Mouse (Mus musculus) monocyte, adult 2 months (primary cell): ENCODE results near the gene Polr2j.
A peak's percentile ranks its signal among the peaks of the same experiment; 100 is the strongest.
"Not testable (repeated sequence)": the region's sequence is repeated elsewhere in the genome, so short reads cannot be mapped to it uniquely, and the experiment has no call there.

Experiments used
- DNase-seq, 2 experiments: peaks; one replicate each; pipeline ENCODE4 v3.0.0; 2022; ENCODE audit warnings: low spot score in 2 of 2, low read depth in 1 of 2

Polr2j gene

GRCm38 (mm10) chr5:136104511-136104910 is 11.9 kb upstream of the Polr2j start:
- peak; percentile 30 to 34 for DNase-seq

DNA sequence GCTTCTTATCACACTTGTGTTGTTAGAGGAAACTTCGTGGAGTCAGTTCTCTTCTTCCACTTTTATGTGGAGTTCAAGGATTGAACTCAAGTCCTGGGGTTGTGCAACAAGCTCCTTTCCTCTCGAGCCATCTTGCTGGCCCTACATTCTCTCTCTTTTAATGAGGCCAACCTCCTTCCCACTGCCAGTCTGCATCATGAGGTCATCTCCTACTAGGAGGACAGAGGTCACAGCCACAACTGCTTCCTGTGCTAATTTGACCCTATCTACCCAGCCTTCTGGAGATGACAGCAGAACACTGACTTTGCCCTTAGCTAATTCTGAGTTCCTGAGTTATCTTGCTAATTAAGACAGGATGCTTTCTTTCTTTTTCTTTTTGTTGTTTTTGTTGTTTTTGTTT is 7.9 kb upstream of the Polr2j start:
- DNase-seq = no peak

DNA sequence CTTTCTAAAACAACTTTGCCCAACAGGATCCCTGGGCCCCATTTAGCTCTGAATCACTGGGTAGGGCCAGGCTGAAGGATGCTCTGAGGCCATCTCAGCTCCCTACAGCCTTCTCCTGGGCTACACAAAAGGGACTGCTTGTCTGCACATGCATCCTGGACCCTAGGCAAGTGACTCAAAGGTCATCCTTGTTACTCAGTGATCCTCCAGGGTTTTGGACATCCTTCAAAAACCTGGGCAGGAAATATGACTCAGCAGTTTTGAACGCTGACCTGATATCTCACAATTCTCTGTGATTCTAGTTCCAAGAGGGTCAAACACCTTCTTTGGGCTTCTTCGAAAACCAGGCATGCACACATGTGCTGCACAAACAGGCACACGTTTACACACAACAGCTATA is 7.4 kb upstream of the Polr2j start:
- DNase-seq = no peak

DNA sequence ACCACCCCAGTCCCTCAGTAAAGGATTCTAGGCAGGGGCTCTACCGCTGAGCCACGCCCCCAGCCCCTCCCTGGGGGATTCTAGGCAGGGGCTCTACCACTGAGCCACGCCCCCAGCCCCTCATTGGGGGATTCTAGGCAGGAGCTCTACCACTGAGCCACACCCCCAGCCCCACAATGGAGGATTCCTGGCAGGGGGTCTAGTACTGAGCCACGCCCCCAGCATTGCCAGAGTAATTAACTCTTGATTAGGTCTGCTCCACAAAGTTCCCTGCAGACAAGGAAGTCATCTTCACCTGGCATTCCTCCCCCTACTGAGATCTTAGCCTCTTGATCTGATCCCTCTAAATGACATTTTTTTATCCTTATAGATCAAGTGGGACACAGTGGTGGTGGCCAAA is 2.9 kb upstream of the Polr2j start:
- DNase-seq = not testable (repeated sequence)

DNA sequence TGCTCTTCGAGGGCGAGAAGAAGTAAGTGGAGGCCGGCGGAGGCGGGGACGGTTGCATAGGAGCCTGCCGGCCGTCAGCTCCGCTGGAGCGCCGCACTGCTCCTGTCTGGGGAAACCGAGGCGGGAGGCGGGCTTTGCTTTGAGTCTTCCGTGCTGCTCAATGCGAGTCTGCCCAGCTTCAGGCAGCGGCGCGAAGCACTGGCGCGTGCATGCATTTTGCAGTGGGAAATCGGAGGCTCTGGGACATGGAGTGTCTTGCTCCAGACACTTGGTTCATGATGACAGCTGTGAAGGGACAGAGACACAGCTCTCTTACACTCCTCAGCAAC is 317 bp downstream of the Polr2j start:
- no peak for DNase-seq

GRCm38 (mm10) chr5:136122165-136122564 is 5.7 kb downstream of the Polr2j start:
- no peak for DNase-seq

DNA sequence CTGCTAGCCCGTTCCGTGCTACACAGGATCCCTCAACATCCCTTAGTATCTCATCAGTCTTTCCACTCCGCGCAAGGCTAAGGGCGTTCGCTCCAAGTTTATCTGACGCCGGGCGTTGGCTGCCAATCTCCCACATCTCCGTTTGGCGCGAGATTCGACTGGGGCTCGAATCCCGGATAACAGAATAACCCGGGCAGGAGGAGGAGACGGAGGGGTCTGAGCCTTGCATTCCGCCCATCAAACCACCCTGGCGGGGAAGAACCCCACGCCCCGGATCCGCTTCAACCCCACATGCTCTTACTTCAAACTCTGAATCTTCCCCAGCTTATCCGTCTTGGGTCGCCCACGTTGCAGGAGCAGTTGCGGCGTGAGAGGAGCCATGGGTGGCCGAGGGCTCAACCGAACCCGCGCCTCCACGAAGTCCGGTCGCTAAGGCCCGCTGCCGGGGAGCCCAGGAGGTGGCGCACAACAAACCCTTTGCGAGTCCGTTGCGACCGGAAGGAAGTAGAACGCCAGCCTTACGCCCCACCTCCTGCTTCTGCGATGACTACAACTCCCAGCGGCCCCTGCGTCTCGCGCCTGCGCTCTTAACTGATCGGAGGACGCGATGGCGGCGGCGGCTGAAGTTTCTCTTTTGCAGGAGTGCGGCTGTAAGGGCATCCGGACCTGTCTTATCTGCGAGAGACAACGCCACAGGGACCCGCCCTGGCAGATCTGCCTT is 19.3 kb downstream of the Polr2j start, which contains the start of the genes Lrwd1 and Alkbh4:
Gene Lrwd1, minus strand, starts transcription at position 504 of the 721 bp plus-strand sequence.
Gene Alkbh4, plus strand, starts transcription at position 576 of the 721 bp plus-strand sequence.
- DNase-seq = peak; percentile 91

DNA sequence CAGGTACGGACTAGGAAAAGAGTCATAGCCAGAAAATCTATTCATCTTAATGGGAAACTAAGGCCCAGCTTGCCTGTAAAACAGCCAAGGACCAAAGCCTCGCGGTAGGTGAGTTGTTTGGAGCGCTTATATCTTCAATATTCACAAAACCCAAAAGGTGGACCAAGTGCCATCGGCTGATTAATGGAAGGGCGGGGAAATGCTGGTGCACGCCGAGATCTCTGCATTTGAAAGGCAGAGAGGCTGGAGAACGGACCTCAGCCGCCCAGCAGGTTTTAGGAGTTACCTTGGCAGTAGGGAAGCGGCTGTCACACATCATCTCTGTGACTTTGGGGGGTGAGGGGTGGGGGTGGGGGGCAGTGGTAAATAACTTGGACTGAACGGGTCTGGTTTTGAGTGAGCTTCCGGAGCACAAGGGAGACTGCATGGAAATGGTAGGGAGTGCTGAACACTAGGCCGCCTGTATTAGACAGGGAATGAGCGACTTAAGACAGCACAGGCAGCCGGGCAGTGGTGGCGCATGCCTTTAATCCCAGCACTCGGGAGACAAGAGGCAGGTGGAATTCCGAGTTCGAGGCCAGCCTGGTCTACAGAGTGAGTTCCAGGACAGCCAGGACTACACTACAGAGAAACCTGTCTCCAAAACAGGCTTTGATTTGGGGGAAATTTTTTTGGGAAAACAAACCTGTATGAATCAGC is 20.0 kb downstream of the Polr2j start:
- no peak for DNase-seq

DNA sequence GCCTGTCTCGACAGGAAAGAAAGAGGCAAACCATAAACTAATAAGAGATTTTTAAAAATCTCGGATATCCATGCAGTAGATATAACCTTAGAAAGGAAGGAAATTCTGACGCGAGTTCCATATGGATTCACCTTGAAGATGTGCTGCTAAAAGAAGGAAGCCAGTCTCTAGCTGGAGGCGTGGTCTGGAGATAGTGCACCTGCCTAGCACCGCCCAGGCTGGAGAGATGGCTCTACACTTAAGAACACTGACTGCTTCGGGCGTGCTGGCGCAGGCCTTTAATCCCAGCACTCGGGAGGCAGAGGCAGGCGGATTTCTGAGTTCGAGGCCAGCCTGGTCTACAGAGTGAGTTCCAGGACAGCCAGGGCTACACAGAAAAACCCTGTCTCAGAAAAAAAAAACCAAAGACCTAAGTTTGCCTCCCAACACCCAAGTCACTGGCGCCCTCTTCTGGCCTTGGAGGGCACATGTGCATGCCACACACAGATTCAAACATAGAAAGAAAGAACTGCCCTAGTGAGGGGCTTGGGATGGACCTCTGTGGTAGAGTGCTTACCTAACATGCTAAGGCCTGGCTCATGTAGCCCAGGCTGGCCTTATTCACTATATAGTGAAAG is 21.3 kb downstream of the Polr2j start:
- peak in 1 of 2 experiments; percentile 52 for DNase-seq

DNA sequence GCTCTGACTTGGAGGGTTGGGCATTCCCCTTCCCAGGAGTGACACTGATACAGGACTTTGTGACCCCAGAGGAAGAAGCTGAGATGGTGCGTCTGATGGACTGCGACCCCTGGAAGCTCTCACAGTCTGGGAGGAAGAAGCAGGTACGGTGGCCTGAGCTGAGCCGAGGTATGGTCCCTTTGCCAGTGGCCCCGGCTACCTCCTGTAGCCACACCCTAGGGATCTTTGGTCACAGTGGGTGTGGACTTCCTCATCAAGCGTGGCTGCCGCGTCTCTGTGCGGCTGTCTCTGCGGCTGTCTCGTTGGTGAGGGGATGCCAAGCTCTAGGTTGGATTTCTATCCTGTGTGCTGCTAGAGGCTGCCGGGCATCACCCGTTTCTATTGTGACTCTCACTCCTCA is 23.0 kb downstream of the Polr2j start:
- DNase-seq = no peak

DNA sequence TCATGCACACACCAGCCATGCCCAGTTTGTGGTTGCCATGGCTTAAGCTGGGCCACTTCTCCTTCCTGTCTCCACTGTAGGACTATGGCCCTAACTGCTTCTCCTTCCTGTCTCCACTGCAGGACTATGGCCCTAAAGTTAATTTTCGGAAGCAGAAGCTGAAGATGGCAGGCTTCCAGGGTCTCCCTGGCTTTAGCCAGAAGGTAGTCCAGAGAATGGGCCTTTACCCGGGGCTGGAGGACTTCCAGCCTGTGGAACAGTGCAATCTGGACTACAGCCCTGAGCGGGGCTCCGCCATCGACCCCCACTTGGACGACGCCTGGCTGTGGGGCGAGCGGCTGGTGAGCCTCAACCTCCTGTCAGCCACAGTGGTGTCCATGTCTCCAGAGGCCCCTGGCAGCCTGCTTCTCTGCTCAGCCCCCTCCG is 23.6 kb downstream of the Polr2j start:
- peak in 1 of 2 experiments; percentile 46 for DNase-seq

GRCm38 (mm10) chr5:136142746-136143145 is 26.3 kb downstream of the Polr2j start:
- DNase-seq = no peak

DNA sequence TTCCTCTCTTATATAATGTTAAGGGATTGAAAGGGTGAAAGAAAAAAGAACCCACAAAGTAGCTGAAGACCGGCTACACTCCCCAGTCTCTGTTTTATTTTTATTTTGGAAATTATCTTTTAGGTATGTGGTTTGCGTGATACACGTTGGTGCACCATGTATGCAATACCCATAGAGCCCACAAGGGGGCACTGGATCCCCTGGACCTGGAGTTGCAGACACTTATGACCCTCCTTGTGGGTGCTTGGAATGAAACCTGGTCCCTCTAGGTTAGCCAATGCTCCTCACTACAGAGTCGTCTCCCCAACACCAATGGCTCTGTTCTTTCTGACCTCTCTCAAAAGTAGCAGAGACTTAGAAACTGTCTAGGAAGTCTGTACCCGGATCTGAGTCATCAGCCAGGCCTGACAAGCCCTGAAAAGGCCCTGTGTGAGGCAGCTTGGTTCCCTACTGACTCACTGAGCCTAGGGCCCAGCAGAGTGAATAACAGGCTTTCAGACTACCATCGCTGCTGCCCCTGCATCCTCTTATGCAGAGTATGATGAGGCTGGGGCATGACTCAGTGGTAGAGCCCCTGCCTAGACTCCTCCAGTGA is 26.8 kb downstream of the Polr2j start:
- DNase-seq = no peak

DNA sequence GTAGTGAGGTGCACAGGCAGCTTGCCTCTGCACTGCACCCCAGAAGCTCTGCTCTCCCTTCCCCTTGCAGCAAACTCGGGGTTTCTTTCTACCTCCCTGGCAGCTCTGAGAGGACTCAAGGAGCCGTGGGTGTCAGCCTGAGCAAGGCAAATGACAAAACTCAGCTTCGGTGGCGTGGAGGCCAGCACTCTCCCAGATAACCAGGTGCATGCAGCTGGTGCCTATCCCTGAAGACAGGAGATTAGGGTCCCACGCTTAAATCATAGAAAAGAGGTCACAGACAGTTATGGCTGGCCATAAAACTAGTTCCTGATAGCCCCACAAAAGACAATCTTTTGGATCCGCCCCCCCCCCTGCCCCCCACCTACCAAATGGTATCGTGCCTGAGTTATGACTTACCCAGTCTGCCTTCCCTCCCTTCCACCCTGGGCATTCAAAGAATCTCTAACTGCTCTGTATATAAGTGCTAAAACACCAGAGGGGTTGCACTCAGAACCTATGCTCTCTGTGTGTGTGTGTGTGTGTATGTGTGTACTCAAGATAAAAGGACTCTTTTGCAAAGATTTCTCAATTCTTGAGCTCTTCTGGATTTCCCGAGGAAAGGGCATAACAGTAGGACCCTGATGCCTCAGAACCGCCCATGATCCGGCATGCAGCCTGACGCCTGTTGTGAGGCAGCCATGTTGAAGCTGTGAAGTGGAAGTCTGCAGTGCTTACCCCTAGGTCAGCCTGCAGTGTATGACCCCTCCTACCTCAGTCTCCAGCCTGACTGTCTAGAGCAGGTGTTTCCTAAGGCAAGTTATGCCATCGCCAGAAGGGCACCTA is 28.4 kb downstream of the Polr2j start:
- no peak for DNase-seq

DNA sequence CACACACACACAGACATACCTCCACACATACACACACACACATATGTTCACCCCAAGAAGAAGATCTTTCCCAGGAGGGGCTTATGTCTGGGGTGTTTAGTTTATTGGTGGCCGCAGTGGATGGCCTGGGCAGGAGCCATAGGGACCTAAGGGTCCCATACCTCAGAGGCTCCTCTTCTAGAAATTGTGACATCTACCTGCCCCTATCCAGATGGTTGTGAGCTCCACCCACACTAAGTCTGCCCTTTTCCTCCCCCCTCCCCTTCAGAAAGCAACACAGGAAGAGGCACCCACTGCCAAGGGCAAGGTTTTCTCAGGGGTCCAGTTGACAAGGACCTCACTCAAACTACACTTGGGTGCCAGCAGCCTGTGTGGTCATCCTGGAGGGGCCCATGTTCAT is 30.5 kb downstream of the Polr2j start:
- no peak for DNase-seq

- no peak for DNase-seq
These were observed 31.3 kb downstream of the Polr2j start for GRCm38 (mm10) chr5:136147704-136148103.

- not testable (repeated sequence) for DNase-seq
These were observed 32.7 kb downstream of the Polr2j start for GRCm38 (mm10) chr5:136149134-136149576.

- no peak for DNase-seq
These were observed 35.9 kb downstream of the Polr2j start for GRCm38 (mm10) chr5:136152365-136152764.

GRCm38 (mm10) chr5:136155399-136155798 is 39.0 kb downstream of the Polr2j start:
- DNase-seq = no peak

DNA sequence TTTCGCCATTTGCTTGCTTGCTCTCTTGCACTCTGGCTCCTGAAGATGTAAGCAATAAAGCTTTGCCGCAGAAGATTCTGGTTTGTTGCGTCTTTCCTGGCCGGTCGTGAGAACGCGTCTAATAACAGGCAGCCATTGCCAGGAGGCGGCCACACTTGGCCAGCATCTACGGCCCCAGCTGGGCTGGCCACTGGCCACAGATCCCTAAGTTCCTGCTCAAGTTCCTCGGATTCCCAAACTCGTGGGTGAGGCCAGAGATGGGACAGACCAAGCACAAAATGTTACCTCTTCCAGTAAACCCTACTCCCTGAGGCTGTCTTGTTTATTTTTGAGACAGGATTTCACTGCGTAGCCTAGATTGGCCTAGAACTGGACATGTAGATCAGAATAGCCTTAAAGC is 43.7 kb downstream of the Polr2j start:
- DNase-seq = not testable (repeated sequence)
